Mouse (Mus musculus): ENCODE measurements around the gene Cped1. TPM values are rescaled to one million over a fixed set of nuclear protein-coding genes. Genes with fewer than 3 reads are reported as not detected.
"Not testable (repeated sequence)": the region's sequence is repeated elsewhere in the genome, so short reads cannot be mapped to it uniquely, and the experiment has no call there.

Gene Cped1
- polyA plus RNA-seq, 1 experiment from 2014 or later = 23.0 TPM

GRCm38 (mm10) chr6:22243321-22243720, 257.6 kb downstream of the Cped1 start:
- Histone ChIP-seq H3K27me3 (ENCODE audit: insufficient read depth, low read length) (no peaks in the 10 kb centered on the region), H3K4me1 (replicated peaks; ENCODE audit: insufficient read depth, low read length) (no peaks in the 10 kb centered on the region), H3K9ac (ENCODE audit: low read depth, low read length) (no peak overlapping the region), H3K4me2 (ENCODE audit: low read length) (no peak overlapping the region), H3K9me3 (replicated peaks; ENCODE audit: low read length) (no peaks in the 10 kb centered on the region), H3K36me3 (ENCODE audit: insufficient read depth, low read length) (no peaks in the 10 kb centered on the region), H3K27ac (no peak overlapping the region), H3K4me3 (replicated peaks; ENCODE audit: low read depth, low read length) (no peak overlapping the region)
- TF ChIP-seq CTCF (IDR thresholded peaks at IDR 0.05; ENCODE audit: low read depth) = no peak
- DNase-seq (ENCODE audit: low spot score) = no peak
- ATAC-seq (replicated peaks; ENCODE audit: low FRiP score, low read depth) = no peak
- WGBS = 86% methylated on average over 8 of the region's 8 CpGs

- no peaks in the 10 kb centered on the region for H3K9me3 ChIP-seq (replicated peaks; ENCODE audit: low read length)
- no peak overlapping the region for H3K9ac ChIP-seq (ENCODE audit: low read depth, low read length)
- H3K36me3 ChIP-seq (ENCODE audit: insufficient read depth, low read length) = no peaks in the 10 kb centered on the region
- H3K4me3 ChIP-seq (replicated peaks; ENCODE audit: low read depth, low read length) = no peak overlapping the region
- 88% methylated on average over 2 of the region's 2 CpGs for WGBS
- no peaks in the 10 kb centered on the region for H3K4me1 ChIP-seq (replicated peaks; ENCODE audit: insufficient read depth, low read length)
- H3K27me3 ChIP-seq (ENCODE audit: insufficient read depth, low read length) = no peaks in the 10 kb centered on the region
- ATAC-seq (replicated peaks; ENCODE audit: low FRiP score, low read depth) (no peak), DNase-seq (ENCODE audit: low spot score) (no peak)
- H3K4me2 ChIP-seq (ENCODE audit: low read length) = no peak overlapping the region
- no peak for TF ChIP-seq CTCF (IDR thresholded peaks at IDR 0.05; ENCODE audit: low read depth)
- no peak overlapping the region for H3K27ac ChIP-seq
These were observed 261.0 kb downstream of the Cped1 start for GRCm38 (mm10) chr6:22246696-22247095.

- H3K4me2 ChIP-seq (ENCODE audit: low read length) = no peak overlapping the region
- no peaks in the 10 kb centered on the region for H3K4me1 ChIP-seq (replicated peaks; ENCODE audit: insufficient read depth, low read length)
- no peak for TF ChIP-seq CTCF (IDR thresholded peaks at IDR 0.05; ENCODE audit: low read depth)
- no peaks in the 10 kb centered on the region for H3K27me3 ChIP-seq (ENCODE audit: insufficient read depth, low read length)
- ATAC-seq (replicated peaks; ENCODE audit: low FRiP score, low read depth) (no peak), DNase-seq (ENCODE audit: low spot score) (no peak)
- no peaks in the 10 kb centered on the region for H3K9me3 ChIP-seq (replicated peaks; ENCODE audit: low read length)
- 55% methylated on average over 4 of the region's 4 CpGs for WGBS
- no peak overlapping the region for H3K4me3 ChIP-seq (replicated peaks; ENCODE audit: low read depth, low read length)
- H3K36me3 ChIP-seq (ENCODE audit: insufficient read depth, low read length) = no peaks in the 10 kb centered on the region
- no peak overlapping the region for H3K9ac ChIP-seq (ENCODE audit: low read depth, low read length)
- no peak overlapping the region for H3K27ac ChIP-seq
These were observed 273.1 kb downstream of the Cped1 start for GRCm38 (mm10) chr6:22258784-22259183.

- H3K27me3 ChIP-seq (ENCODE audit: insufficient read depth, low read length) = no peaks in the 10 kb centered on the region
- no peak for DNase-seq (ENCODE audit: low spot score)
- H3K4me2 ChIP-seq (ENCODE audit: low read length) = no peak overlapping the region
- ATAC-seq (replicated peaks; ENCODE audit: low FRiP score, low read depth) = no peak
- no peak overlapping the region for H3K27ac ChIP-seq
- no peak overlapping the region for H3K9ac ChIP-seq (ENCODE audit: low read depth, low read length)
- no peaks in the 10 kb centered on the region for H3K9me3 ChIP-seq (replicated peaks; ENCODE audit: low read length)
- 42% methylated on average over 4 of the region's 4 CpGs for WGBS
- TF ChIP-seq CTCF (IDR thresholded peaks at IDR 0.05; ENCODE audit: low read depth) = no peak
- no peaks in the 10 kb centered on the region for H3K36me3 ChIP-seq (ENCODE audit: insufficient read depth, low read length)
- no peak overlapping the region for H3K4me3 ChIP-seq (replicated peaks; ENCODE audit: low read depth, low read length)
- no peaks in the 10 kb centered on the region for H3K4me1 ChIP-seq (replicated peaks; ENCODE audit: insufficient read depth, low read length)
These were observed 276.8 kb downstream of the Cped1 start for GRCm38 (mm10) chr6:22262519-22262918.

- 89% methylated on average over 8 of the region's 8 CpGs for WGBS
- not testable (repeated sequence) for H3K4me3 ChIP-seq (replicated peaks; ENCODE audit: low read depth, low read length); H3K36me3 ChIP-seq (ENCODE audit: insufficient read depth, low read length); H3K4me2 ChIP-seq (ENCODE audit: low read length); H3K27me3 ChIP-seq (ENCODE audit: insufficient read depth, low read length); H3K9ac ChIP-seq (ENCODE audit: low read depth, low read length); DNase-seq (ENCODE audit: low spot score); H3K9me3 ChIP-seq (replicated peaks; ENCODE audit: low read length); ATAC-seq (replicated peaks; ENCODE audit: low FRiP score, low read depth); H3K4me1 ChIP-seq (replicated peaks; ENCODE audit: insufficient read depth, low read length); H3K27ac ChIP-seq
These were observed 278.4 kb downstream of the Cped1 start for GRCm38 (mm10) chr6:22264094-22264493.

- Histone ChIP-seq H3K27me3 (ENCODE audit: insufficient read depth, low read length) (no peaks in the 10 kb centered on the region), H3K9me3 (replicated peaks; ENCODE audit: low read length) (no peaks in the 10 kb centered on the region), H3K36me3 (ENCODE audit: insufficient read depth, low read length) (no peaks in the 10 kb centered on the region), H3K4me2 (ENCODE audit: low read length) (no peak overlapping the region), H3K4me1 (replicated peaks; ENCODE audit: insufficient read depth, low read length) (no peaks in the 10 kb centered on the region), H3K4me3 (replicated peaks; ENCODE audit: low read depth, low read length) (no peak overlapping the region), H3K9ac (ENCODE audit: low read depth, low read length) (no peak overlapping the region), H3K27ac (no peak overlapping the region)
- 68% methylated on average over 4 of the region's 4 CpGs for WGBS
- DNase-seq (ENCODE audit: low spot score) (no peak), ATAC-seq (replicated peaks; ENCODE audit: low FRiP score, low read depth) (no peak)
- no peak for TF ChIP-seq CTCF (IDR thresholded peaks at IDR 0.05; ENCODE audit: low read depth)
These were observed 280.3 kb downstream of the Cped1 start for GRCm38 (mm10) chr6:22266018-22266417.

Data from kidney, postnatal 0 days (tissue).